Mouse (Mus musculus) heart, postnatal 25 days (tissue): ENCODE data around the gene Prdm12. TPM values are rescaled to one million over a fixed set of nuclear protein-coding genes. Genes with fewer than 3 reads are reported as not detected.

Source experiments
- DNase-seq: peaks from one replicate; pipeline ENCODE4 v3.0.0; 2022; ENCODE audit warnings: low spot score
- intact Hi-C: fragments of 180-260 bp; cut with DNase I; formaldehyde crosslinking; loops from one replicate; pipeline ENCODE4 v1.15.1; 2025
- microRNA-seq: library from miRNA; unstranded; fragments of <30 nt; microRNA quantifications from one replicate; pipeline ENCODE4 v1.2.0, GENCODE M21; 2022
- total RNA-seq, 2 experiments: library from RNA; stranded (reverse); gene quantifications; 2 replicates each; pipeline ENCODE4 v1.2.3; 2021

Prdm12 gene
- total RNA-seq, 2 experiments from 2014 or later, result not detected

DNA sequence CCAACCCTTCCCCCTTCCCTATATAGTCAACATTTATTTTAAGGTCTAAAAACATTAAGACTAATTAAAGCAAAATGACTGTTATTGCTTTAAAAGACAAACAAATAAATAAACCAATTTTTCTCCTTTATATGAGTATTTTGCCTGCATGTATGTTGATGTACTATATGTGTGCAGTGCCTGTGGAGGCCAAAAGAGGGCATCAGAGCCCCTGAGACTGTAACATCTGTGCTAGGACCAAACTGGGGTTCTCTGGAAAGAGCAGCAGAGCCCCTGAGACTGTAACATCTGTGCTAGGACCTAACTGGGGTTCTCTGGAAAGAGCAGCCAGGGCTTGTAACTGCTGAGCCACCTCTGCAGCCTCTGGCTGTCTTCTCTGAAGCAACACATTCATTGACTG, 58.4 kb downstream of the Prdm12 start:
- no peak for DNase-seq
- intact Hi-C loops, result no loop called here

DNA sequence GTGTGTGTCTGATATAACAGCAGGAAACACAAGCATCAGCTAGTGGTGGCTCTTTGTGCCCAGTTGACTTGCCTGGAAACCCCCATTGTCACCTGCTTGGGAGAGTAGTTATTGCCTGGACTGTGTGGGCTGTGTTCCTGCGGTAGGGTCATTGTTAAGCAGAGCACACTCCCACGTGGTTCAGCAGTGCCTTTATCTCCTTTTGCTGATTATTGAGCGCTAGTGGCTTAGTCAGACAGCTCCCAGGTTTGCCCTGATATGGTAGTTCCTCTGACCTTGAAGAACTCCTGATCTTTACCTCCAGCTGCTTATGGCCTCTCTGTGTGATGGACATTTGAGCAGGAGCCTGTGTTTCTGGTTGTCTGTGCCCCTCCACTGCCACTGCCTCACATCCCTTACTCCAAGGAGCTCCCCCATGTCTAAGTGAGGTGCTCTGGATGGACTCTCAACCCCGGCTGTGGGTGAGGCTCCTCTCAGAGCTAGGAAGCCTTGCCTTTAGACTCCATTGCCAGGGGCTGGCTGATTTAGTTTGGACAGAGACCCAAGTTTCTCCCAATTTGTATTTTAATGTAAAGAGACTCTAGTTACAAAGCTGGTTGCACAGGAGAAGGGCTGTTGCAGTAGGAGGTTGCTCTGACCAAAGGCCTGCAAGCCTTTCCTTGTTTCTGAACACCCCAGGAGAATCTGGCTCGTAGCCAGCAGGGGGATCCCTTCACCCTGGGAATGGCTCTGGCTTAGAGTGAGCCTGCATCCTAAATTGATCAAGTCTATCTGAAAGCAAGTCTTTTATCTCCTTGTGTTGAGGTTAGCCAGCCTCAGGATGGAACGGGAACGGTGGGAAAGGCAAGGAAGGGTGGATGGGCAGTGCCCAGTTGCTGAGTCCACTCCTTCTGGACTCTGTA, 61.0 kb downstream of the Prdm12 start:
- no peak for DNase-seq
- intact Hi-C loops, result no loop called here

DNA sequence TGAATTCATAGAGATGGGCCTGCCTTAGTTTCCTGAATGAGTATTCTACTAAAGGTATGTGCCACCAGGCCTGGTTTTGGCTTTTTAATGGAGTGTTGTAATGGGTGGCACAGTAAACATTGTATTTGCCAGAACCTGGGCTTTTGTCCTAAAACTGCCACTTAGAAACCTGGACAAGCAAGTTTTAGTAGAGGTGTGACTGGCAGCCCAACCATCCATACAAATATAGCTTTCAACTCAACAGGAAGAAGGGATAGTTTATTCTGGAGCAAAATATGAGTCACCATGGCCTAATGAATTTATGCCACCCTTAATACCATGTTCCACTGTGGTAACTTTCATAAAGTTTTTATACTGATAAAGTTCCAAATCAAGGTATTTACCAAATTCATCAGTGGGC, 63.4 kb downstream of the Prdm12 start:
- no peak for DNase-seq
- intact Hi-C loops, result no loop called here

Small RNA genes lying within 50 kb of the gene (microRNA-seq; reads per million reads assigned to microRNA genes)
- 1.4 reads per million for gene Mir6998

Other genes with a start within 250 kb of the Prdm12 start
- gene Ass1, start 169.8 kb upstream of the Prdm12 start, total RNA-seq, result 1 to 10 TPM; 4.3 to 4.4 TPM
- 10 to 100 TPM; 13.1 to 17.0 TPM for gene Fubp3, start 67.4 kb upstream of the Prdm12 start, total RNA-seq
- gene Exosc2, start 30.7 kb downstream of the Prdm12 start, total RNA-seq, result 1 to 10 TPM; 8.3 to 9.6 TPM
- 10 to 100 TPM; 29.8 to 35.0 TPM for gene Abl1, start 48.3 kb downstream of the Prdm12 start, total RNA-seq
- not detected for gene Qrfp, start 170.5 kb downstream of the Prdm12 start, total RNA-seq
- not detected for gene Fibcd1, start 206.0 kb downstream of the Prdm12 start, total RNA-seq
- gene Lamc3, start 247.3 kb downstream of the Prdm12 start, total RNA-seq, result under 1 TPM; 0.64 to 0.68 TPM